Mouse (Mus musculus) ES-Bruce4 (cell line): ENCODE measurements at regions not wholly inside any gene's neighbourhood (a gene's known extent, or its start where the extent isn't known, plus 50 kb on each side); places are given as distances from the start of the nearest gene placed in this dataset.

Experiments
- CTCF ChIP-seq: IDR thresholded peaks from one replicate; pipeline ENCODE4 v1.8.1; 2011; ENCODE audit warnings: low read depth, low read length
- EP300 ChIP-seq: IDR thresholded peaks from 2 replicates; pipeline ENCODE4 v1.6.1; 2011; ENCODE audit warnings: low read depth, low read length; ENCODE audit not compliant: insufficient read depth

GRCm38 (mm10) chr4:56684031-56684430 is 55.8 kb upstream of the Gm26657 start:
- TF ChIP-seq CTCF: no peak
- no peak for TF ChIP-seq EP300
